Mouse (Mus musculus) left cerebral cortex, postnatal 25 days (tissue): ENCODE measurements around the gene Zic4. TPM values are rescaled to one million over a fixed set of nuclear protein-coding genes. Genes with fewer than 3 reads are reported as not detected.

Experiments used
- total RNA-seq, 2 experiments: library from RNA; stranded (reverse); gene quantifications; 2 replicates each; pipeline ENCODE4 v1.2.3; 2021

Zic4 gene
- total RNA-seq, 2 experiments from 2014 or later = 2.3 to 3.0 TPM

Other genes with a start within 250 kb of the Zic4 start
- gene Zic1, start 3.4 kb downstream of the Zic4 start, total RNA-seq = 10 to 100 TPM; 11.1 to 11.7 TPM